Mouse (Mus musculus) forebrain, embryonic 13.5 days (tissue): Measurements from ENCODE around the gene Pls3. TPM values are rescaled to one million over a fixed set of nuclear protein-coding genes. Genes with fewer than 3 reads are reported as not detected.

ENCODE experiments used
- ATAC-seq: fragments of 200-750 bp; cut with Nextera tagmentation; 2 replicates; pipeline ENCODE4 v1.8.0; 2017
- H3K27ac ChIP-seq: fragments of 300-500 bp; sonication (generic); 2 replicates; pipeline ENCODE4 v1.5.1; 2015; ENCODE audit warnings: inconsistent platforms, mild to moderate bottlenecking, moderate library complexity
- H3K27me3 ChIP-seq: fragments of 300-500 bp; sonication (generic); 2 replicates; pipeline ENCODE4 v1.6.1; 2015; ENCODE audit warnings: mild to moderate bottlenecking, inconsistent platforms
- H3K36me3 ChIP-seq: fragments of 300-500 bp; sonication (generic); 2 replicates; pipeline ENCODE4 v1.6.1; 2015; ENCODE audit warnings: mild to moderate bottlenecking, inconsistent platforms; ENCODE audit not compliant: poor library complexity, severe bottlenecking
- H3K4me1 ChIP-seq: fragments of 300-500 bp; sonication (generic); 2 replicates; pipeline ENCODE4 v1.6.1; 2015; ENCODE audit warnings: inconsistent platforms
- H3K4me2 ChIP-seq: fragments of 300-500 bp; sonication (generic); 2 replicates; pipeline ENCODE4 v1.6.1; 2015; ENCODE audit warnings: inconsistent platforms, mild to moderate bottlenecking, moderate library complexity
- H3K4me3 ChIP-seq: fragments of 300-500 bp; sonication (generic); 2 replicates; pipeline ENCODE4 v1.5.1; 2015; ENCODE audit warnings: mild to moderate bottlenecking, inconsistent platforms
- H3K9ac ChIP-seq: fragments of 300-500 bp; sonication (generic); 2 replicates; pipeline ENCODE4 v1.6.1; 2015; ENCODE audit warnings: mild to moderate bottlenecking, inconsistent platforms
- H3K9me3 ChIP-seq: fragments of 300-500 bp; sonication (generic); replicated peaks from 2 replicates; pipeline ENCODE4 v1.6.1; 2016; ENCODE audit warnings: inconsistent platforms
- WGBS: fragments of 180-500 bp; shearing (Covaris S2); methylation state at CpG from one replicate; pipeline ENCODE4 v1.1.7; 2015; 5-methylcytosine and 5-hydroxymethylcytosine counted together
- polyA plus RNA-seq: library from polyadenylated mRNA; unstranded; fragments of >200 nt; fragmentation: Nextera tagmentation; extraction: Ambion mirVana; gene quantifications from 2 replicates; pipeline ENCODE4 v1.2.1, GENCODE M21; 2015

The Pls3 gene
- polyA plus RNA-seq: 37.6 and 41.4 TPM in 2 replicates

DNA sequence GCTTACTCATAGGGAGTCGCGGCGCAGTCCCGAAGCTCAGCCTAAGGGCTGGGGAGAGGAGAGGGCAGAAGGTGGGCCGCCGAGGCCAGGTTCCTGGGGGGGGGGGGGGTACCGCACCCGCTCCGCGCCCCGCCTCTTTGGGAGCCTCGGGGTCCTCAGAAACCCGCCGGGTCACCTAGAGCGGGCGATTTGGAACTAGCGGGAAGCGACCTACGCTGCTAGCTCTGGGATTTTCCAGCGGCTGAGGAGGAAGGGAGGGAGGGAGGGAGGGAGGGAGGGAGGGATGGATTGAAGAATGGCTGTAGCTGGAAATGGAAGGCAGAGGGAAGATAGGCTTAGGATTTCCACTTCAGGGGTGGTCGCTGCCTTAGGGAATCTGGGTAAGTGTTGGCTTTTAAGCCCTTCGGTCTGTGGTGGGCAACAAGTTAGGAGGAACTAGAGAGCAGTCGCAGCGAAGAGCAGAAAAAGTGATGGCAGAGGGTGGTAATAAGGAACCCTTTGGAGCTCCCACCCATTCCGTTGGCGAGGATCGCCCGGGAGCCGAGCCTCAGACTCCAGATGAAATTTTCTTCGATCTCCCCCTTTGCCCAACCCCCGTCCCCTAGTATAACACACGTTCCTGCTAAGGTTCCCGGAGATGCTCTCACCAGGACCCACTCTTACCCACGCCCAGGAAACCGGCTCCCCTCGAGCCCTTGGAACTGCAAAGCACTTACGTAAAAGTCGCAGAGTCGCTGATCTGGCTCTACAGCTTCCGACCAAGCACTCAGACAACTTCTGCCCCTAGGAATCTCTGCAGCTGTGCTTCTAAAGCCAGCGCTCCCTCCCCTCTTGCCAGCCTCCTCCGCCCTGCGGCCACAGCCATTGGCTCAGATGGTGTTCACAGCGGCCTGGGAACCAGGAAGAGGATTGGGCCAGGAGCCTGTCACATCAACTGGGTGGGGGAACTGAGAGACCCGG lies at the start of gene Pls3:
Pls3 (minus strand) TSS at position 851 of the 960 bp plus-strand sequence.
- Histone ChIP-seq H3K4me3 (peak within 1 kb of the TSS; percentile 49), H3K9me3 (no peaks in the 10 kb centered on the region), H3K27me3 (no peaks in the 10 kb centered on the region), H3K4me1 (peaks cover 5% of the 10 kb centered on the region; the same call in 1 of the 2 replicates), H3K4me2 (peak within 1 kb of the TSS; percentile 61), H3K36me3 (no peaks in the 10 kb centered on the region), H3K27ac (no peak within 1 kb of the TSS), H3K9ac (peak within 1 kb of the TSS; percentile 50)
- peak; percentile 99 for ATAC-seq
- WGBS: 13% methylated on average over 32 of the region's 45 CpGs

DNA sequence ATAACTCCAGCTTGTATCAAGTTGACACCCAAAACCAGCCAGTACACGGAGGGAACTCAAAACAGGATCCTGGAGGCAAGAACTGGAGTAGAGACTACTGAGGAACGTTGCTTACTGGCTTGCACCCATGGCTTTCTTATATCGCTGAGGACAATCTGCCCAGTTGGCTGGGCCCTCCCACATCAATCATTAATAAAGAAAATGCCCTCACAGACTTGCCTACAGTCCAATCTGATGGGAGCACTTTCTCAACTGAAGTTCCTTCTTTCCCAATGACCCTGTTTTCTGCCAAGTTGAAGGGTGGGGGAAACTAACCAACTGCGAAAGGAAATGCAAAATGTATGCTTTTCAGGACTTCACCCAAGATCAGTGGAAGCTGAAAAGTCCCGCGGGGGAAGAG lies 20.7 kb upstream of the Pls3 start:
- H3K9me3 ChIP-seq: no peaks in the 10 kb centered on the region
- H3K4me2 ChIP-seq: no peak overlapping the region
- H3K27me3 ChIP-seq: no peaks in the 10 kb centered on the region
- no peak overlapping the region for H3K9ac ChIP-seq
- H3K36me3 ChIP-seq: no peaks in the 10 kb centered on the region
- no peak for ATAC-seq
- H3K4me3 ChIP-seq: no peak overlapping the region
- H3K4me1 ChIP-seq: no peaks in the 10 kb centered on the region
- WGBS: 61% methylated on average over 6 of the region's 6 CpGs
- H3K27ac ChIP-seq: no peak overlapping the region

GRCm38 (mm10) chrX:75875566-75875965 lies 584 bp upstream of the Pls3 start:
- H3K4me2 ChIP-seq: peak overlapping the region; percentile 61
- no peak for ATAC-seq
- H3K4me3 ChIP-seq: peak overlapping the region; percentile 49
- no peak overlapping the region for H3K9ac ChIP-seq
- H3K27me3 ChIP-seq: no peaks in the 10 kb centered on the region
- no peaks in the 10 kb centered on the region for H3K9me3 ChIP-seq
- WGBS: 22% methylated on average over 5 of the region's 5 CpGs
- H3K27ac ChIP-seq: no peak overlapping the region
- H3K36me3 ChIP-seq: no peaks in the 10 kb centered on the region
- H3K4me1 ChIP-seq: peaks cover 5% of the 10 kb centered on the region; the same call in 1 of the 2 replicates

GRCm38 (mm10) chrX:75873813-75874212 lies 1.2 kb downstream of the Pls3 start:
- Histone ChIP-seq H3K27me3 (no peaks in the 10 kb centered on the region), H3K9ac (peak overlapping the region; percentile 50), H3K9me3 (no peaks in the 10 kb centered on the region), H3K4me2 (peak overlapping the region; percentile 61), H3K4me1 (peaks cover 5% of the 10 kb centered on the region; the same call in 1 of the 2 replicates), H3K36me3 (no peaks in the 10 kb centered on the region), H3K27ac (no peak overlapping the region), H3K4me3 (peak overlapping the region; percentile 49)
- ATAC-seq: peak; percentile 39; the same call in 1 of the 2 replicates
- WGBS: 11% methylated on average over 15 of the region's 15 CpGs

- peak overlapping the region; percentile 49 for H3K4me3 ChIP-seq
- peak overlapping the region; percentile 61 for H3K4me2 ChIP-seq
- WGBS: 33% methylated on average over 4 of the region's 4 CpGs
- H3K36me3 ChIP-seq: no peaks in the 10 kb centered on the region
- H3K27ac ChIP-seq: no peak overlapping the region
- no peak overlapping the region for H3K9ac ChIP-seq
- no peaks in the 10 kb centered on the region for H3K9me3 ChIP-seq
- peaks cover 5% of the 10 kb centered on the region; the same call in 1 of the 2 replicates for H3K4me1 ChIP-seq
- no peak for ATAC-seq
- H3K27me3 ChIP-seq: no peaks in the 10 kb centered on the region
Measured at GRCm38 (mm10) chrX:75873253-75873652, 1.7 kb downstream of the Pls3 start.

GRCm38 (mm10) chrX:75871855-75872254 lies 3.1 kb downstream of the Pls3 start:
- 87% methylated on average over 2 of the region's 2 CpGs for WGBS
- Histone ChIP-seq H3K9ac (no peak overlapping the region), H3K27ac (no peak overlapping the region), H3K4me2 (no peak overlapping the region), H3K9me3 (no peaks in the 10 kb centered on the region), H3K4me3 (no peak overlapping the region), H3K27me3 (no peaks in the 10 kb centered on the region), H3K36me3 (no peaks in the 10 kb centered on the region), H3K4me1 (peaks cover 5% of the 10 kb centered on the region; the same call in 1 of the 2 replicates)
- no peak for ATAC-seq

DNA sequence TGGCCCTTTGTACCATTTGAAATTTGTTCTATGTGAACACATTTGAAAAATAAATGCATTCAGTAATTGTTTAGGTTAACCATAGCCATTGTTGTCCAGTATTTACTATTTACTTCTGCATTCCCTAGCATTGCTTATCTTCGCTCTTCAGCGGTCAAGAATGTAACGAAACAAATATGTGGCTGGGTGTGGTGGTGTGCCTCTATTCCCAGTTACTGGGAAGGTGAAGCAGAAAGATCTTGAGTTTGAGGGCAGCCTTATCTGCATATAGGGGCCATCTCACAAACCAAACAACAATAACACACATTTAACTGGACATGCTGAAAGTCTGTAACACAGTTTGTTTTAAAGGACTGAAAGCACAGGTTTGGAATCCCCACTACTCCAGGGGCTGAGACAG lies 13.3 kb downstream of the Pls3 start:
- no peak overlapping the region for H3K9ac ChIP-seq
- H3K4me3 ChIP-seq: no peak overlapping the region
- no peak overlapping the region for H3K27ac ChIP-seq
- no peaks in the 10 kb centered on the region for H3K4me1 ChIP-seq
- H3K9me3 ChIP-seq: no peaks in the 10 kb centered on the region
- H3K4me2 ChIP-seq: no peak overlapping the region
- no peaks in the 10 kb centered on the region for H3K27me3 ChIP-seq
- WGBS: 79% methylated on average over 3 of the region's 3 CpGs
- no peaks in the 10 kb centered on the region for H3K36me3 ChIP-seq
- no peak for ATAC-seq

- WGBS: 86% methylated on average over 3 of the region's 3 CpGs
- Histone ChIP-seq H3K36me3 (no peaks in the 10 kb centered on the region), H3K27ac (no peak overlapping the region), H3K9ac (no peak overlapping the region), H3K4me3 (no peak overlapping the region), H3K27me3 (no peaks in the 10 kb centered on the region), H3K4me1 (no peaks in the 10 kb centered on the region), H3K4me2 (no peak overlapping the region), H3K9me3 (no peaks in the 10 kb centered on the region)
- no peak for ATAC-seq
Measured at GRCm38 (mm10) chrX:75854294-75854693, 20.7 kb downstream of the Pls3 start.

DNA sequence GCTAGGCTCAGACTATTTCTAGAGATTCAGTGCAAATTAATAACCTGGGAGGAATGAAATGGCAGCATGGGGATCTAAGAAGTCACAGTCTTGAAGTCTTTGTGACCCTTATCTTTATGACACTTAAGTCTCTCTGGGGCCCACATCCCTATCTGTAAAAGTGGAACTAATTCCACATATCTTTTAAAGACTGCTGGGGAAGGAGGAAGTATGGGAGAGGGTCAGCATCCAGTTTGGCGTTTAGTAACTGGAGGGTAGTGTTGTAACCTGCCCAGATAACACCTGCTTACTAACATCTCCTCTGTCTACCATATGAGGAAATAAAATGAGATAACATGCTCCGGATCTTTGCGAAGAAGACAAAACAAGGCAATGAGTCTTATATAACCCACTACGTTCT lies 30.7 kb downstream of the Pls3 start:
- Histone ChIP-seq H3K27ac (no peak overlapping the region), H3K9me3 (no peaks in the 10 kb centered on the region), H3K36me3 (no peaks in the 10 kb centered on the region), H3K4me3 (no peak overlapping the region), H3K4me1 (no peaks in the 10 kb centered on the region), H3K4me2 (no peak overlapping the region), H3K27me3 (no peaks in the 10 kb centered on the region), H3K9ac (no peak overlapping the region)
- 89% methylated on average over 4 of the region's 4 CpGs for WGBS
- ATAC-seq: no peak

DNA sequence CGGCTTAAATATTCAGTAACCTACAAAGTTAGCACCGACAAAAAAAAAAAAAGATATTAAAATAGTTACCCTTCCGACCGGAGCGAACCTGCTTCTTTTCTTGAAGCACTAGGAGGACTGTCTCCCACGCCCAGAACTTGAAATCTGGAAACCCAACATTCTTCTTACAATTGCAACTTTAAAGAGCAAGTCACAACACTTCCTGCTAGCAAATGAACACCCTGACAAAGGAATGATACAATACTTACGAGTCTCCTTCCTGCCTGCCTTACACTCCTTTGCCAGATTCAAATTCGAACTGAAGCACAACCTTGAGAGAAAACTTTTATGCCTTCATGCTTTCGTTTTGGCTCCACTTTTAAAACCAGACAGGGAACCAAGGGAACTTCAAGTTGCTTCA lies 32.1 kb downstream of the Pls3 start:
- no peaks in the 10 kb centered on the region for H3K36me3 ChIP-seq
- 78% methylated on average over 9 of the region's 9 CpGs for WGBS
- H3K4me3 ChIP-seq: no peak overlapping the region
- no peak overlapping the region for H3K9ac ChIP-seq
- H3K4me2 ChIP-seq: no peak overlapping the region
- H3K9me3 ChIP-seq: no peaks in the 10 kb centered on the region
- no peak for ATAC-seq
- H3K4me1 ChIP-seq: no peaks in the 10 kb centered on the region
- no peaks in the 10 kb centered on the region for H3K27me3 ChIP-seq
- H3K27ac ChIP-seq: no peak overlapping the region

DNA sequence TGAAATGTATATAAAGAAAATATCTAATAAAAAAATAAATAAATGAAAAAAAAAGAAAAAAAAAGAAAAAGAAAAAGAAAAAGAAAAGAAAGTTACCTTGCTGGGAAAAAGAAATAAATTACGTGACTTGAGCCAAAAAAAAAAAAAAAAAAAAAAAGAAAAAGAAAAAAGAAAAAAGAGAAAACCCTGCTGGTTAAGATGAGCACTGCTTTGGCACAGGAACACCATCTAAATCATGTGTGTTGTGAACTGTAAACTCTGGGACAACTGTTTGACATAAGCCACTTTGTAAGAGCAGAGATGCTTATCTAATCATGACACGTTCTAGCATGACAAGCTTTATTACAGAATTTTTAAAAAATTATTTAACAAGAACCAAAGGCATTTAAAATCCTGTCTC lies 32.9 kb downstream of the Pls3 start:
- ATAC-seq: no peak
- Histone ChIP-seq H3K9ac (no peak overlapping the region), H3K27me3 (no peaks in the 10 kb centered on the region), H3K4me1 (no peaks in the 10 kb centered on the region), H3K4me3 (no peak overlapping the region), H3K36me3 (no peaks in the 10 kb centered on the region), H3K9me3 (no peaks in the 10 kb centered on the region), H3K27ac (no peak overlapping the region), H3K4me2 (no peak overlapping the region)
- 78% methylated on average over 2 of the region's 2 CpGs for WGBS

DNA sequence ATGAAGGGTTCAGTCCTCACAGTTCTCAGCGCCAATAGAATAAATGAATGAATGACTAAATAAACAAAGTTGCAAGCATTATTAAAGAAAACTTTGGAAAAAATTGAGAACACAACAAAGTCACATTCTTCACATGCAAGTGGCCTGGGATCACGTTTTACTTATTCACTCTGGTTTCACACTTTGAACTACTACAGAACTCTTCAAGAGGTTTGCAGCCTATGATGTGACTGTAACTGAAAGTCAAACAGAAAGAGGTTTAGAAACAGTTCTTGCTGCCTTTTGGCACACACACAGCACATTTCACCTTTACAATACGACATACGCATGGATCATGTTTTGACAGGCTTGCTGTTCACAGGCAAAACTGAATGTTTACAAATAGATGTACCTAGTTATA lies 34.7 kb downstream of the Pls3 start:
- 84% methylated on average over 4 of the region's 4 CpGs for WGBS

More for the DNA sequence above, 34.7 kb downstream of the Pls3 start:
- ATAC-seq: no peak
- no peak overlapping the region for H3K4me2 ChIP-seq
- no peaks in the 10 kb centered on the region for H3K27me3 ChIP-seq
- H3K4me3 ChIP-seq: no peak overlapping the region
- H3K27ac ChIP-seq: no peak overlapping the region
- H3K4me1 ChIP-seq: no peaks in the 10 kb centered on the region
- H3K36me3 ChIP-seq: no peaks in the 10 kb centered on the region
- no peaks in the 10 kb centered on the region for H3K9me3 ChIP-seq
- H3K9ac ChIP-seq: no peak overlapping the region
